In genomic region chr9:118678020-118678750, GRCm38 (mm10) we compare ENCODE assay signal across 8 mouse cellular contexts.
DNase-seq lines count a peak whose midpoint lies in the region; ATAC-seq and TF ChIP-seq lines count a peak whose summit lies in the region.

No protein-coding gene starts in this region.

- no peak overlapping the region for H3K4me2 ChIP-seq in heart, embryonic 13.5 days

- DNase-seq in heart, postnatal 25 days (ENCODE audit: low spot score): no peak
- DNase-seq in CD8-positive naive resting alpha-beta T cell, adult 2 months (ENCODE audit: low read depth in 2 of 2, low spot score in 2 of 2): peak; percentile 64 to 65
- peak; percentile 71 for DNase-seq in forelimb bud, embryonic 11.5 days (ENCODE audit: low read depth, low spot score)
- no peak for DNase-seq in layer of hippocampus, adult 9-11 months
- DNase-seq in layer of hippocampus, adult 2 months (ENCODE audit: low spot score in 2 of 2): no peak
- DNase-seq in gastrocnemius, adult 2 months: no peak

- peak overlapping the region; percentile 25 for H3K27ac ChIP-seq in heart, embryonic 13.5 days (replicated peaks)
- no peak overlapping the region for H3K27ac ChIP-seq in layer of hippocampus, adult 2 months
- H3K27ac ChIP-seq in gastrocnemius, adult 2 months: no peak overlapping the region

- intact Hi-C loops in heart, postnatal 25 days (cut with DNase I): loop anchor here (5.0 kb wide), 1 partner anchor 56 kb away; no protein-coding TSS in a partner anchor
- intact Hi-C loops in gastrocnemius, adult 2 months (cut with DNase I): no loop called here

- H3K9me3 ChIP-seq in heart, embryonic 13.5 days: no peaks in the 10 kb centered on the region

- no peak for ATAC-seq in heart, embryonic 13.5 days (ENCODE audit: extremely low read depth, insufficient number of reproducible peaks, low FRiP score, low TSS enrichment)
- ATAC-seq in megakaryocyte, adult 5-6 weeks (ENCODE audit: poor library complexity, severe bottlenecking): peak; percentile 39

- TF ChIP-seq CTCF in layer of hippocampus, adult 2 months (conservative IDR thresholded peaks at IDR 0.05): no peak
- no peak for TF ChIP-seq CTCF in gastrocnemius, adult 2 months (IDR thresholded peaks at IDR 0.05)

- H3K4me1 ChIP-seq in heart, embryonic 13.5 days: peaks cover 41% of the 10 kb centered on the region

- no peak overlapping the region for H3K4me3 ChIP-seq in heart, embryonic 13.5 days
- H3K4me3 ChIP-seq in layer of hippocampus, adult 2 months: no peak overlapping the region
- H3K4me3 ChIP-seq in gastrocnemius, adult 2 months: no peak overlapping the region

- H3K36me3 ChIP-seq in heart, embryonic 13.5 days: peaks cover 20% of the 10 kb centered on the region

- H3K9ac ChIP-seq in heart, embryonic 13.5 days: no peak overlapping the region

- H3K27me3 ChIP-seq in heart, embryonic 13.5 days (replicated peaks): no peaks in the 10 kb centered on the region

- 51% methylated on average over 15 of the region's 15 CpGs for WGBS in heart, embryonic 13.5 days

Comparison
In these comparisons a context has a peak if more than half of its experiments do, and no peak if none do; other contexts are left out.
1. DNase-seq: peak in CD8-positive naive resting alpha-beta T cell, adult 2 months (2 of 2) and forelimb bud, embryonic 11.5 days (single experiment); none in heart, postnatal 25 days (single experiment), layer of hippocampus, adult 9-11 months (single experiment), layer of hippocampus, adult 2 months (0 of 2) and gastrocnemius, adult 2 months (single experiment).